Mouse (Mus musculus) layer of hippocampus, postnatal 10 days (tissue): ENCODE measurements around the gene Zfp36. TPM values are rescaled to one million over a fixed set of nuclear protein-coding genes. Genes with fewer than 3 reads are reported as not detected.

Experiments used
- DNase-seq, 2 experiments: peaks; one replicate each; pipeline ENCODE4 v3.0.0; 2021; ENCODE audit warnings: low spot score in 2 of 2
- total RNA-seq, 2 experiments: library from RNA; stranded (reverse); gene quantifications; 2 replicates each; pipeline ENCODE4 v1.2.3; 2021

Zfp36 gene
- total RNA-seq, 2 experiments from 2014 or later, result 3.4 to 3.9 TPM

DNA sequence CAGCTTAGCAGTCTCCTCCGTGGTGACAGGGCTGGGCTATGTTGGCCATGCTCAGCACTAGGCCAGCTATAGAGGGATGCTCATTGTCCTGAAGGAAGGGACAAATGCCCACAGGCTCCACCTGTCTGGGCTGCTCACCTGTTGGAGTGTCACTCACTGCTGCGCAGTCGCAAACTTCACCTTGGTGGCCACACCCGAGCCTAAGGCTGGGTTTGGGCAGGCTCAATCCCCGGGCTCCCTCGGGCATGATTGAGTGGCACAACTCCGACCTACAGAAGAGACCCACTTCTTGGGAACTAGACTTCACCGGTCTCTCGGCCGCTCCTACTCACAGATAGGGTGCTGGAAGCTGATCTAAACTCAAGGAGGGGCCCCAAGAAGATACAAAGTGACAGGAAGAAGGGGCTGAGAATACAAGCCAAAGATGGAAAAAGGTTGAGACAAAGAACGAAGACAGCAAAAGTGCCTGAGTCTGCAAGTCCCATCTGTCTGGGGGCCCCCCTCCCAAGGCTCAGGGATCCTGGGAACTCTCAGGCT is 9.0 kb downstream of the Zfp36 start:
- no peak for DNase-seq

GRCm38 (mm10) chr7:28370051-28370450 is 10.0 kb downstream of the Zfp36 start:
- DNase-seq, result no peak

GRCm38 (mm10) chr7:28368276-28368920 is 11.7 kb downstream of the Zfp36 start:
- DNase-seq, result no peak

- DNase-seq, result no peak
Measured at GRCm38 (mm10) chr7:28367663-28368275, 12.3 kb downstream of the Zfp36 start.

DNA sequence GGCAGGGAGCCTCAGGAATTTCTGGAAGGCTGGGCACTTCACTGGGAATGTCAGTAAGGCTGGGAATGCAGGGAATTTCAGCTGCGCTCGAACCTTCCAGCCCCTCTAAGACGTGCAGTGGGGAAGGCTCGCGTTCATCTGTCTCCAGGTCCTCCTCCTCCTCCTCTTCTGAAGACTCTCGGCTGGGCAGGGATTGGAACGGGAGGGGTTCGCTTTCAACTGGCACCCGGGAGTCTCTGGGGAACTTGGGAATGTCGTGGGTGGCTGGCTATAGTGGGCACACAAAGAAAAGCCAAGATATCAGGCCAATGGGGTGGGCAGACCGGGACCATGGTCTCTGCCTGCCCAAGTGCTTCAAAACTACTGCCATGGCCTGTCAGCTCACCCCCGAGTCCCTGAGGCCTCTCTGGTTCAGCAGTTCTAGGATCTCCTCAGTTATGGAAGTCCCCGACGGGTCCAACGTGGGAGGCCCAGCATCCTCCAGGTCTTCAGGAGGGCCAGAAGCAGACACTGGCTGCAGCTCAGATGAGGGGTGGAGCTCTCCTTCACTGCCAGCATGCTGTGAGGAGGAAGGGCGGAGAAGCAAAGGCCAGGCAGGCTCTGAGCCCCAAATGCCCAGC is 17.5 kb downstream of the Zfp36 start:
- DNase-seq, result no peak

- no peak for DNase-seq
Measured at GRCm38 (mm10) chr7:28361647-28362341, 18.3 kb downstream of the Zfp36 start.

GRCm38 (mm10) chr7:28360291-28360690 is 19.8 kb downstream of the Zfp36 start:
- no peak for DNase-seq

DNA sequence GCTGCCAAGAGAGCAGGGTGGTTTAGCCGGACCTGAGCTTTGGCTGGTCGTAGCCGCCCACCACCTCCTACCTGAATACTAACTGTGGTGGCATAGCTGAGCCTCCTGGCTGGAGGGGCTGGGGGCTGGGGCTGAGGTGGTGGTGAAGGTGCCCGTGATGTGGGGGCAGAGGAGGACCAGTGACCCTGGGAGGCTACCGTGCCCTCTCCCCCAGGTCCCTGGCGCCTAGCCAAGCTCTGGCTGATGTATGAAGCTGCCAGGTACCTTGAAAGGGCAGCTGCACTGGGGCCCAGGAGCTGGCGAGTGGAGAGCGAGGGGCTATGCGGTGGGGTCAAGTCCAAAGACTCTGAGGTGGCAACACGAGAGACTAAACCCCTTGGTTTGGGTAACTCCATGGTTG is 20.2 kb downstream of the Zfp36 start:
- peak in 1 of 2 experiments; percentile 12 for DNase-seq

GRCm38 (mm10) chr7:28358431-28358830 is 21.6 kb downstream of the Zfp36 start:
- DNase-seq, result no peak

- no peak for DNase-seq
Measured at GRCm38 (mm10) chr7:28357984-28358383, 22.1 kb downstream of the Zfp36 start.

- no peak for DNase-seq
Measured at GRCm38 (mm10) chr7:28356981-28357380, 23.1 kb downstream of the Zfp36 start.

DNA sequence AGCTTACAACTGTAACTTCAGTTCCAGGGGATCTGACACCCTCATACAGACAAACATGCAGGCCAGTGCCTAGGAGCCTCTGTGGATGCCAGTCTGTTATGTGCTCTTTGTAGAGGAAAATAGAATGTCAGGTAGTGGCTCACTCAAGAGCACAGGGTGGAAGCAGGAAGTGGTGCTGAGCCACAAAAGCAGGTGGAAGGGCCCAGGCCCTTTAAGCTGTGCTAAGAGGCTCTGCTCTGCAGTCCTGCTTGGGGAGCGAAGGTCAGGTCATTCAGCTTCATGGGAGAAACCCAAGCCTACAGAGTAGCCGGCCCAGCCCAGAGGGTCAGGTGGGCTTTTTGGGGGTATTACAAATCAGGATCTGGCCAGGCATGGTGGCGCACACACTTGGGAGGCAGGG is 24.8 kb downstream of the Zfp36 start:
- no peak for DNase-seq

GRCm38 (mm10) chr7:28354596-28354995 is 25.5 kb downstream of the Zfp36 start:
- DNase-seq, result no peak

DNA sequence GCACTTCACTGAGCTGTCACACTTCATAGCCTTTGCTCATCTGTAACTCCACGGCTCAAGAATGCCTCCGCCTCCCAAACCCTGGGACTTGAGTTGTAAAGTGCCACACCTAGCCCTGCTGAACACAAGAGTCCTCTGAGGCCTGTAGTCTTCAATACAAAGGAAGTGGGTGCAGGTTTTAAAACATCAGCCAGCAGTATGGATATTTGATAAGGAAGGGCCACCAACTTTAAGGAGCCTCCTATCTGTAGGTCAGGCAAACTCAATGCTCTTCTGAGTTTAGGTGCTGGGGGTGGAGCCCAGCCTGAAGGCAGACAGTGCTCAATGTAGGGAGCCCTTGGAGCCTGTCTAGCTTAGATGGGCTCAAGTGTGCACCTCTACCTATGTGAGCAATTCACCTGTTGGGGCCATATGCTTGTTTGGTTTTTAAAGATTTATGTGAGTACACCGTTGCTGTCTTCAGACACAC is 25.9 kb downstream of the Zfp36 start:
- no peak for DNase-seq

DNA sequence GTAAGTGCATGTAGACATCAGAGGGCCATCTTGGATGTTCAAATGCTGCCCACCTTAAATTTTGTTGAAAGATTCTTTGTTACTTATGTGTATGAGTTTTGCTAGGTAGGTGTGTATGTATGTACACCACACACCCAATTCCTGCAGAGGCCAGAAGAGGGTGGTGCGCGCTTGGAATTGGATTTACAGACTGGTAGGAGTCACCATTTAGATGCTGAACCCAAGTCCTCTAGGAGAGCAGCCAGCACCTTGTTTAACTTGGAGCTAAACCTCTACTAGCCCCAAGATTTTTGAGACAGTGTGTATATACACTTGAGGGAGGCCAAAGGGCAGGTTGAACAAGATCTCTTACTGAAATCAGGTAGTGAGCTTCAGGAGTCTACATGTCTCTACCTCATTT is 26.8 kb downstream of the Zfp36 start:
- DNase-seq, result no peak

DNA sequence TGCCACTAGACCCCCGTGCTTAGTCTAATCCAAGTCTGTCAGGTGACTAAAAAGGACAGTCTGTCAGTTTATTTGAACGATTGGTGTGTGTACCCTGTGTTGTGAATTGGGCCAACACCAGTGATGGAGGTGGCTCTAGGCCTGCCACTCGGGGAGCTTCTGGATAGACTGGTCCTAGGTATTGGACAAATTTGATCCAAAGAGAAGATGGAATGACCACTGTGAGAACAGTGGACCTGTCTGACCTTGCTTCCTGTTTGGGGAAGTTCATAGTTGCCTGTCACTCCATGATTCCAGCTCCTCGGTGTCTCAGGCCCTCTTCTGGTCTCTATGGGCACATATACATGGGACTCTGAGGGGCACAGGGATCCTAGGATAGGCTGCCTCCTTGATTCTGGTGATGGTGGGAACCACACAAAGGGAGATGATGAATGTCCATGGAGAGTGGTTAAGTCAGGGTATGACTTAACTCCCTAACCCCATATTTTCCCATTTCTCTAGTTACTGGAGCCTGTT is 28.3 kb downstream of the Zfp36 start:
- DNase-seq, result no peak

DNA sequence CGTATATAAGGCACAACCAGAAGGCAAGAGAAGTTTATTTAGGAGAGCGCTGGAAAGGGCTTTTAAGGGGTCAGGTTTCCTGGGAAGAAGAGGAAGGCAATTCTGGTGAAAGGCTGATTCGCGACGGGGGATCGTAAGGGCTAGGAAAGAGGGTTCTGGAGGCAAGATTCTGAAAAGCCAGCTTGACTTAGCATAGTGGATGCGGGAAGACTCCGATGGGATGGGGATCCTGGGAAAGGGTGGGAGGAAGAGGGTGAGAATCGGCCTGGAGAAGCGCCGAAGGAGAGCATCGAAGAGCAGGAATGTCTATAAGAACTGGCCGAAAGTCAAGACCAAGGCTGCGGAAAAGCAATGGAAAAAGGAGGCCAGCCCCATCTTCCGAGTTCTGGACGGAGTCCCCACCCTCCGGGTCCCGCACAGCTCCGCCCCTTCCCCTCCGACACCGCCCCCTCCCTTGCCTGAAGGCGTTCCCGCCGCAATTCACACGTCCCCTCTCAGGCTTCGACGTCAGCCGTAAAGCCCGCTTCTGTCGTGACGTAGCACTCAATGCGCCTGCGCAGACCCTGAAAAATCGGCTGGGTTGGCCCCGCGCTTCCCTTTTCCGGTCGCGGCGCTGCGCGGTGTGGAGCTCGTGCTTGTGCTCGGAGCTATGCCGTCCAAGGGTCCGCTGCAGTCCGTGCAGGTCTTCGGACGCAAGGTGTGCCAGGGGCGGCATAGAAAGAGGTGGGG is 29.7 kb downstream of the Zfp36 start, which contains the start of gene Rps16:
TSS of gene Rps16 (plus strand) at position 498 of the 729 bp plus-strand sequence.
- DNase-seq, result peak; percentile 99

DNA sequence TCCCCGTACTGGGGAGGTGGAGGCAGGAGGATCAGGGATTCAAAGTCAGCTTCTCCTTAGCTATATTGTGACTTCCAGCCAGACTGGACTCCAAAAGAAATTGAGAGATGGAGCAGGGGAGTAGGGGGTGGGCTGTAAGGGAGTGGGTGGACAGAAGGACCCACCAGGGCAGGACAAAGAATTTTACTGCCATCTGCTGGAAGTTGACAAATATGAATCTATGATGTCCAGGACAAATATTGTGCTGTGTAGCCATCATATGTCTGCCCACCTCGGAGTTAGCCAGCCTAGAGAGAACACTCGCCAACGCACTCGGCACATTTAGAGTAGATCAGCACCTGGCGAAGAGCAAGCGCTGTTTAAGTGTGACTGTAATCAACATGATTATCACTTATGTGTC is 31.5 kb downstream of the Zfp36 start:
- DNase-seq, result no peak

DNA sequence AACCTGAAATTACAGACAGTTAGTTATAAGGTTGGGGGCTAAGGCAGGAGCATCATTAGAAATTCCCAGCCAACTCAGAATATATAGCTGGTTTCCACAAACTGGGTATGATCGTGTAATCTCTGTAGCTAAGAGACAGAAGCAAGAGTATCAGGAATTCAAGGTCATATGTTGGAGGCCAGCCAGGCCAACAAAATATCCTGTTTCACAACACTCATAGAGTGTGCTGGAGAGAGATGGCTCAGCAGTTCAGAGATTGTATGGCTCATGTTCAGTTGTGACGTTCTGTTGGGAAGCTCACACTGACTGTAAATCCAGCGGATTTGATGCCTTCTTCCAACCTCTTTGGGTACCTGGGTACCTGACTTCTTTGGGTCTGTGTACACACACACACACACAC is 32.3 kb downstream of the Zfp36 start:
- no peak for DNase-seq

GRCm38 (mm10) chr7:28344637-28345036 is 35.4 kb downstream of the Zfp36 start:
- DNase-seq, result peak; percentile 56 to 65

DNA sequence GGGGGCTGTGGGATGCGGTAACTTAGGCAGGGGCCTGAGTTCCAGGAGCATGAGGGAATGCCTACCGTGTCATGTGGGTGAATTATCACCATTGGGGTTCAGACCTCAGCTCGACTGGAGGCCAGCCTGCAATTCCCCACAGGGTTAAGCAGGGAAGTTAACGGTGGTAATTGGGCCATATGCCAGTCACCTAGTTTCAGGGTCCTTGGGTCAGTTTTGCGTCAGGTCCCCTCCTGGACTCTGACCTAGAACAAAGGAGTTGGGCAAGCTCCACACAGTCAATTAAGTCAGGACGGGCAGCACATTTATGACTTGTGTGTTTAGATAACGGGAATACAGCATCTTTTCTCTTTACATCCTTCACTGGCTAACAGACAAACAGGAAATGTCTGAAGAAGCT is 38.7 kb downstream of the Zfp36 start:
- no peak for DNase-seq
